Mouse (Mus musculus) CH12.LX (cell line): ENCODE measurements around the gene Det1. TPM values are rescaled to one million over a fixed set of nuclear protein-coding genes. Genes with fewer than 3 reads are reported as not detected.

Experiments used
- DNase-seq: peaks from one replicate; pipeline ENCODE4 v3.0.0-alpha.2; 2013; ENCODE audit errors: extremely low read depth
- H3K27ac ChIP-seq: 2 replicates; pipeline ENCODE4 v1.5.1; 2012; ENCODE audit warnings: low read depth, mild to moderate bottlenecking, control low read depth, moderate library complexity; ENCODE audit not compliant: insufficient read depth
- H3K27me3 ChIP-seq: replicated peaks from 2 replicates; pipeline ENCODE3; 2012; ENCODE audit warnings: inconsistent platforms
- H3K36me3 ChIP-seq, 2 experiments: replicated peaks in 1 of 2; 2 replicates each; pipeline versions ENCODE3 to v1.6.1; 2012; ENCODE audit warnings: inconsistent platforms in 1 of 2, low read length in 1 of 2, mild to moderate bottlenecking in 1 of 2, mixed read lengths in 1 of 2, moderate library complexity in 1 of 2; ENCODE audit not compliant: control insufficient read depth in 1 of 2, insufficient read depth in 1 of 2
- H3K4me1 ChIP-seq, 2 experiments: 2 replicates each; pipeline ENCODE4 v1.6.1; 2012; ENCODE audit warnings: inconsistent platforms in 1 of 2, moderate library complexity in 1 of 2; ENCODE audit not compliant: insufficient read depth in 2 of 2, control insufficient read depth in 1 of 2
- H3K4me2 ChIP-seq: 2 replicates; pipeline ENCODE4 v1.6.1; 2012; ENCODE audit warnings: low read depth, mild to moderate bottlenecking, control low read depth; ENCODE audit not compliant: poor library complexity, insufficient read depth, severe bottlenecking
- H3K4me3 ChIP-seq, 3 experiments: fragments of 150-350 bp in 1 of 3; sonication (generic) in 1 of 3; replicated peaks in 1 of 3; 2 replicates each; pipeline versions ENCODE3 to v1.5.1; 2011 to 2012; ENCODE audit warnings: low read depth in 2 of 3, low read length in 2 of 3, mild to moderate bottlenecking in 2 of 3, moderate library complexity in 2 of 3, control low read depth in 1 of 3, improper control_type of control experiment in 1 of 3, inconsistent platforms in 1 of 3, mixed read lengths in 1 of 3; ENCODE audit not compliant: poor library complexity in 1 of 3
- H3K79me2 ChIP-seq: replicated peaks from 2 replicates; pipeline ENCODE4 v1.6.1; 2012; ENCODE audit warnings: mild to moderate bottlenecking, moderate library complexity; ENCODE audit not compliant: control insufficient read depth, poor library complexity, insufficient read depth, severe bottlenecking; ENCODE audit errors: extremely low read depth
- H3K9ac ChIP-seq: 2 replicates; pipeline ENCODE4 v1.6.1; 2012; ENCODE audit warnings: low read depth, mild to moderate bottlenecking, control low read depth, moderate library complexity; ENCODE audit not compliant: insufficient read depth
- H3K9me3 ChIP-seq: replicated peaks from 2 replicates; pipeline ENCODE3; 2012; ENCODE audit warnings: low read length, inconsistent platforms, mixed read lengths
- BHLHE40 ChIP-seq: IDR thresholded peaks from 2 replicates; pipeline ENCODE4 v1.6.1; 2011; ENCODE audit warnings: mild to moderate bottlenecking, low read depth, low read length, improper control_type of control experiment
- CTCF ChIP-seq, 2 experiments: IDR thresholded peaks in 1 of 2; conservative IDR thresholded peaks in 1 of 2; 2 replicates each; pipeline ENCODE4 v1.5.1; 2011 to 2012; ENCODE audit warnings: low read depth in 2 of 2, low read length in 2 of 2, improper control_type of control experiment in 1 of 2, inconsistent platforms in 1 of 2, mild to moderate bottlenecking in 1 of 2, moderate library complexity in 1 of 2
- E2F4 ChIP-seq: IDR thresholded peaks from 2 replicates; pipeline ENCODE4 v1.6.1; 2011; ENCODE audit warnings: low read depth, low read length, improper control_type of control experiment; ENCODE audit not compliant: insufficient replicate concordance
- ELF1 ChIP-seq: IDR thresholded peaks from 2 replicates; pipeline ENCODE4 v1.6.1; 2014; ENCODE audit warnings: low read depth, mild to moderate bottlenecking, inconsistent platforms, low read length, improper control_type of control experiment
- EP300 ChIP-seq: IDR thresholded peaks from 2 replicates; pipeline ENCODE4 v1.6.1; 2011; ENCODE audit warnings: low read length, improper control_type of control experiment
- HCFC1 ChIP-seq: IDR thresholded peaks from 2 replicates; pipeline ENCODE4 v1.6.1; 2012; ENCODE audit warnings: low read depth, mild to moderate bottlenecking, inconsistent platforms, low read length, improper control_type of control experiment
- IRF4 ChIP-seq: IDR thresholded peaks from 2 replicates; pipeline ENCODE4 v1.6.1; 2014; ENCODE audit warnings: low read depth, mild to moderate bottlenecking, inconsistent platforms, low read length, improper control_type of control experiment
- JUND ChIP-seq: conservative IDR thresholded peaks from 2 replicates; pipeline ENCODE4 v1.6.1; 2011; ENCODE audit warnings: low read depth, low read length, improper control_type of control experiment
- MAFK ChIP-seq: IDR thresholded peaks from 2 replicates; pipeline ENCODE4 v1.6.1; 2011; ENCODE audit warnings: low read length, improper control_type of control experiment; ENCODE audit not compliant: insufficient replicate concordance
- MAZ ChIP-seq: IDR thresholded peaks from 2 replicates; pipeline ENCODE4 v1.6.1; 2012; ENCODE audit warnings: low read depth, mild to moderate bottlenecking, inconsistent platforms, low read length, improper control_type of control experiment, moderate library complexity
- MEF2A ChIP-seq: IDR thresholded peaks from 2 replicates; pipeline ENCODE4 v1.6.1; 2014; ENCODE audit warnings: low read depth, mild to moderate bottlenecking, inconsistent platforms, low read length, improper control_type of control experiment, borderline replicate concordance
- MYC ChIP-seq: IDR thresholded peaks from 2 replicates; pipeline ENCODE4 v1.6.1; 2011; ENCODE audit warnings: low read depth, mild to moderate bottlenecking, improper control_type of control experiment, low read length
- NRF1 ChIP-seq: IDR thresholded peaks from 2 replicates; pipeline ENCODE4 v1.6.1; 2014; ENCODE audit warnings: low read depth, mild to moderate bottlenecking, inconsistent platforms, low read length, improper control_type of control experiment, moderate library complexity
- PAX5 ChIP-seq: IDR thresholded peaks from 2 replicates; pipeline ENCODE4 v1.6.1; 2012; ENCODE audit warnings: low read length, inconsistent platforms, mixed read lengths
- POLR2A ChIP-seq: IDR thresholded peaks from 2 replicates; pipeline ENCODE4 v1.6.1; 2011; ENCODE audit warnings: low read depth, mild to moderate bottlenecking, improper control_type of control experiment, low read length
- POLR2AphosphoS2 ChIP-seq: IDR thresholded peaks from 2 replicates; pipeline ENCODE4 v1.6.1; 2011; ENCODE audit warnings: low read depth, low read length, improper control_type of control experiment
- SIN3A ChIP-seq: IDR thresholded peaks from 2 replicates; pipeline ENCODE4 v1.6.1; 2012; ENCODE audit warnings: low read length, improper control_type of control experiment, inconsistent platforms
- SMC3 ChIP-seq: IDR thresholded peaks from 2 replicates; pipeline ENCODE4 v1.6.1; 2011; ENCODE audit warnings: low read depth, low read length, improper control_type of control experiment
- TBP ChIP-seq: conservative IDR thresholded peaks from 2 replicates; pipeline ENCODE4 v1.6.1; 2011; ENCODE audit warnings: low read depth, low read length, improper control_type of control experiment
- TCF12 ChIP-seq: IDR thresholded peaks from 2 replicates; pipeline ENCODE4 v1.6.1; 2014; ENCODE audit warnings: low read depth, mild to moderate bottlenecking, inconsistent platforms, low read length, improper control_type of control experiment
- UBTF ChIP-seq: IDR thresholded peaks from 2 replicates; pipeline ENCODE4 v1.6.1; 2012; ENCODE audit warnings: low read depth, mild to moderate bottlenecking, inconsistent platforms, low read length, improper control_type of control experiment, moderate library complexity
- USF2 ChIP-seq: conservative IDR thresholded peaks from 2 replicates; pipeline ENCODE4 v1.6.1; 2011; ENCODE audit warnings: low read depth, low read length, improper control_type of control experiment
- ZNF384 ChIP-seq: IDR thresholded peaks from 2 replicates; pipeline ENCODE4 v1.6.1; 2012; ENCODE audit warnings: low read depth, low read length, improper control_type of control experiment, inconsistent platforms
- dilution Hi-C: fragments of 300-500 bp; cut with MboI; formaldehyde crosslinking; loops from 2 replicates; pipeline ENCODE4 v1.14.3; 2020; ENCODE audit warnings: low sequenced_read_pairs; ENCODE audit not compliant: extremely low pct_unique_long_range_greater_than_20kb, extremely low pct_ligation_motif_present
- in situ Hi-C: fragments of 300-500 bp; cut with MboI; formaldehyde crosslinking; loops from 3 replicates; pipeline ENCODE4 v1.14.3; 2019; ENCODE audit warnings: low sequenced_read_pairs, low pct_ligation_motif_present, low pct_unique_long_range_greater_than_20kb, mixed read lengths
- polyA plus RNA-seq: library from polyadenylated mRNA; unstranded; fragments of >175 nt; gene quantifications from 2 replicates; pipeline ENCODE4 v1.2.1, GENCODE M21; 2012; ENCODE audit warnings: low read depth; ENCODE audit not compliant: insufficient read length
- total RNA-seq, 2 experiments: library from RNA; depleted of rRNA; stranded (reverse); fragments of 300-350 nt in 1 of 2; fragments of >200 nt in 1 of 2; gene quantifications; 2 replicates each; pipeline ENCODE4 v1.2.3; 2012 to 2014

Gene Det1
- total and polyA plus RNA-seq, 3 experiments, result 12.2 to 14.3 (median 12.9) TPM

GRCm38 (mm10) chr7:78796624-78797023 is 50.4 kb downstream of the Det1 start:
- dilution Hi-C loops (no loop called here), in situ Hi-C loops (loop anchor here (25.0 kb wide), 1 partner anchor 291 kb away; no protein-coding TSS in a partner anchor)
- no peak for TF ChIP-seq ZNF384
- no peak for TF ChIP-seq POLR2A
- no peak for TF ChIP-seq E2F4
- TF ChIP-seq IRF4, result no peak
- TF ChIP-seq TCF12, result no peak
- no peak for TF ChIP-seq MYC
- no peak for TF ChIP-seq UBTF
- TF ChIP-seq NRF1, result no peak
- no peak for TF ChIP-seq JUND
- TF ChIP-seq TBP, result no peak
- TF ChIP-seq PAX5, result no peak
- Histone ChIP-seq H3K4me1 (no peaks in the 10 kb centered on the region), H3K27me3 (no peaks in the 10 kb centered on the region), H3K36me3 (peaks cover 18 to 29% of the 10 kb centered on the region in 2 experiments), H3K4me2 (no peak overlapping the region), H3K9ac (no peak overlapping the region), H3K27ac (no peak overlapping the region), H3K9me3 (no peaks in the 10 kb centered on the region), H3K4me3 (no peak overlapping the region), H3K79me2 (no peaks in the 10 kb centered on the region)
- no peak for DNase-seq

- no peak overlapping the region for H3K4me2 ChIP-seq
- H3K36me3 ChIP-seq, result peaks cover 33 to 47% of the 10 kb centered on the region in 2 experiments
- H3K27ac ChIP-seq, result no peak overlapping the region
- no peaks in the 10 kb centered on the region for H3K4me1 ChIP-seq
- no peak for TF ChIP-seq MYC
- TF ChIP-seq MAFK, result no peak
- no peak for TF ChIP-seq SMC3
- TF ChIP-seq CTCF (conservative IDR thresholded peaks at IDR 0.05 in 1 of 2, IDR thresholded peaks at IDR 0.05 in 1 of 2; ENCODE audit: low read depth in 2 of 2, low read length in 2 of 2), result no peak
- no peak for TF ChIP-seq UBTF
- TF ChIP-seq ELF1, result no peak
- TF ChIP-seq EP300, result no peak
- TF ChIP-seq MAZ, result no peak
- TF ChIP-seq BHLHE40, result no peak
- no peak for TF ChIP-seq HCFC1
- TF ChIP-seq USF2, result no peak
- TF ChIP-seq MEF2A, result no peak
- TF ChIP-seq POLR2AphosphoS2, result no peak
- no peak for TF ChIP-seq SIN3A
- TF ChIP-seq NRF1, result no peak
- no peak for DNase-seq
- dilution Hi-C loops, result no loop called here
- no peaks in the 10 kb centered on the region for H3K79me2 ChIP-seq
- in situ Hi-C loops, result loop anchor here (5.0 to 25.0 kb wide), 2 partner anchors 98 to 293 kb away; no protein-coding TSS in a partner anchor
- H3K27me3 ChIP-seq, result no peaks in the 10 kb centered on the region
- H3K4me3 ChIP-seq, result no peak overlapping the region
- no peaks in the 10 kb centered on the region for H3K9me3 ChIP-seq
- no peak overlapping the region for H3K9ac ChIP-seq
These were observed 52.4 kb downstream of the Det1 start for GRCm38 (mm10) chr7:78794571-78795092.
